Mouse (Mus musculus): ENCODE results near the gene Dazap2.
A peak's percentile ranks its signal among the peaks of the same experiment; 100 is the strongest.

Gene Dazap2

DNA sequence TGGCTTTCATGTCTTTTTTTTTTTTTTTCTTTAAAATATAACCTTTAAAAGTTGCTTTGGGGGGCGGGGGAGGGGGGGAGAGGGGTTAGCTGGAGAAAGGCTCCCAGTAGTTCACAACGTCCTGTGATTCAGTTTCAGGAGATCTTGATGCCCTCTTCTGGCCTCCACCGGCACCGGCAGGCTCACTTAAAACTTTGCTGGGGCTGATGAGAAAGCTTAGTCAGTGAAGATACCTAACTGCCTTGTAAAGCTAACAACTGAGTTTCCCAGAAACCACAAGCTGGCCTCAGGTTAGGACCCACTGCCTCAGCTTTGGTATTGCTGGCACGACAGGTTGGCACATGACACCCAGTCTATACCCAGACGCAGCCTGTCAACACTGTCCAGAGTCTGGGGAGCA is 22.5 kb downstream of the Dazap2 start:
- DNase-seq (ENCODE audit: low read depth, low spot score) = peak; percentile 69

DNA sequence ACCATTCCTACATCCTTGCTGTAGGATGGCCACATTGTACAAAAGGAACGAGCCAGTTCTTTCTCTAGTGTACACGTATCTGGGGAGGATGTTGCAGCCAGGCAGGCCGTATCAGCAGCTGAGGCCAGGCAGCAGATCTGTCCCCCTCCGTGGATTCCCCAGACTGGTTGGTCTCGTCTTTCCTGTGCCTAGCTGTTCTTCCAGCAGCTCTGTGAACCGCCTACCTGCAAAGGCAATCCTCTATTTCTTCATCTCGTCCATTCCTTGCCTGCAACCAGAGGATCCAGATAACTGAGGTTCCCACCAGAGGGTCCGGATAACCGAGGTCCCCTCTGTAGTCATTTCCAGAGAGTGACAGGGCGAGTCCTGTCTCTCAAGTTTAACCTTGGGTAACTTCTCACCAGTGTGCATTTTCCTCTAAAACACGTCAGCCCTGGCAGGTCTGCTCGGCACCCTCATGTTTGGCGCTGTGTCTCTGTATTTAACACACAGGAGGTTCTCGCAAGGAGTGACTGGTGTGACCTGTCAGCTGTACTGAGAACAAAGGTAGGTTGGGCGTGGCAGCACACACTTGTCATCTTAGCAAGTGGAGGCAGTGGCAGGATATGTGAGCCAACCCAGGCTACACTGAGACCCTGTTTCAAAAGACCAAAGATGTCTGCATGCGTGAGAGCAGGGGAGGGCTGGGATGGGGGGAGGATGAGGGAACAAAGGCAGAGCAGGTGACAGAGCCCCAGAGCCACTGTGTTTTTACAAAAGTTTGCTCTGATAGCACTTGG is 25.0 kb downstream of the Dazap2 start:
- no peak for DNase-seq (ENCODE audit: low read depth, low spot score)

GRCm38 (mm10) chr15:100641226-100641810 is 26.2 kb downstream of the Dazap2 start:
- no peak for DNase-seq (ENCODE audit: low read depth, low spot score)

DNA sequence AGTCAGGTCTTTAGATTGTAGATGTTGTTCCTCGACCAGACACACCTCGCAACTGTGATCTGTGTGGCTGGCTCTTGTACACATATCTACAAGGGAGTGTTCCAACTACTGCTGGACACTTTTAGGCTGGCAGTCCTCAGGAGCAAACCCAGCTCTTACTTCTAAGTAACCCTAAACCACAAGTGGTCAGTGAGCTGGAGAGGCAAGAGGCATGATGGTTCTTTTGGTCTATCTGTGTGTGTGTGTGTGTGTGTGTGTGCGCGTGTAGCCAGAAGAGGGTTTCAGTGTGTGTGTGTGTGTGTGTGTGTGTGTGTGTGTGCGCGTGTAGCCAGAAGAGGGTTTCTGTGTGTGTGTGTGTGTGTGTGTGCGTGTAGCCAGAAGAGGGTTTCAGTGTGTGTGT is 27.3 kb downstream of the Dazap2 start:
- no peak for DNase-seq (ENCODE audit: low read depth, low spot score)

- no peak for DNase-seq (ENCODE audit: low read depth, low spot score)
Measured at GRCm38 (mm10) chr15:100646161-100646560, 31.0 kb downstream of the Dazap2 start.

DNA sequence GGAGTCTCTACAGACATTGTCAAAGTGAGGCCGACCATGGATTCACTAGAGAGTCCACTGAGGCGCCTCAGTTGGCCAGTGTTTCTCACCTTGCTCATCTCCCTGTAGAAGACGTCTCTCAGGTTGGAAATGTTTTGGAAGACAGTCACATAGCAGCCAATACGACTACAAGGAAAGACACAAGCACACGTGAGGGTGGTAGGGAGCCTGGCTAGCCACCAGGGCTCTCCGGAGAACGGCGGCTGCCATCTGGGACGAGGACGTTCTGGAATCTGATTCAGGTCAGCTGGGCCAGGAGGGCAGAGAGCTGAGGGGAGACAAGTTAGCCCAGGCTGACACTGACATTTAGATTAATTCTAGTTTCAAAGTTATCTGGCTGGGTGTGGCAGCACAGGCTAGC is 35.0 kb downstream of the Dazap2 start:
- DNase-seq (ENCODE audit: low read depth, low spot score) = no peak

GRCm38 (mm10) chr15:100651610-100652009 is 36.5 kb downstream of the Dazap2 start:
- no peak for DNase-seq (ENCODE audit: low read depth, low spot score)

GRCm38 (mm10) chr15:100654271-100654670 is 39.1 kb downstream of the Dazap2 start:
- DNase-seq (ENCODE audit: low read depth, low spot score) = no peak

DNA sequence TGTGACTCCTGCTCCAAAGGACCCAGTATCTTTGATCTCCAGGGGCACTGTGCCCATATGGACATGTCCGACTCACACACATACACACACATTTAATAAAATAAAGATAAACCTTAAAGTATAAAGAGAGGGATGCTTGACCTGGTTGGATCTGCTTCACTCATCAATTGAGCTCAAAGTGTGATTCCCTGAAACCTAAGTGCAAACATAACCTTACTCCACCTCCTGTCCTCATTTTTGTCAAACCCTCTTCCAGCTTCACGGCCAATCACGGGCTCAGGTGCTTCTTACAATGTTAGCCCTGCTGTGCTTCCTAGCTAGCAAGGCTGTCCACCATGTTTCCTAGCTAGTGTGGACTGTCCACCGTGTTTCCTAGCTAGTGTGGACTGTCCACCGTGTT is 40.1 kb downstream of the Dazap2 start:
- DNase-seq (ENCODE audit: low read depth, low spot score) = no peak

- no peak for DNase-seq (ENCODE audit: low read depth, low spot score)
Measured at GRCm38 (mm10) chr15:100660306-100660705, 45.2 kb downstream of the Dazap2 start.

DNA sequence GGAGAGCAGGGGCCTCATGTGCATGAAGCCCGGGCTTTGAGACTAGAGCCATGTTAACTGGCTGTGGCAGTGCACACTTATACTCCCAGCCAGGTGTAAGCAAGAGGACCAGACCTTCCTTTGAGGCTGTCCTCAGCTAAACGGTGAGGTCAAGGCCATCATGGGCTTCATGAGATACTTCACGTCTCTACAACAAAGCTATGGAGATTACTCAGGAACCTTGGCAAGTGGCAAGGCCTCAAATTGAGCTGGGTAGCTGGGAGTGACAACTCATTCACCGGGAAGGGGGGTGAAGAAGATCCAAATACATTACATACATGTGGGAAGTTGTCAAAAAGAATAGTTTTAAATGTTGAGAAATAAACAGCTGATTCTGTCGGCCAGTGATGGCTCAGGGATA is 45.7 kb downstream of the Dazap2 start:
- no peak for DNase-seq (ENCODE audit: low read depth, low spot score)

- DNase-seq (ENCODE audit: low read depth, low spot score) = peak; percentile 96
Measured at GRCm38 (mm10) chr15:100664813-100665274, 49.7 kb downstream of the Dazap2 start.

GRCm38 (mm10) chr15:100665411-100666218 is 50.5 kb downstream of the Dazap2 start:
- no peak for DNase-seq (ENCODE audit: low read depth, low spot score)

DNA sequence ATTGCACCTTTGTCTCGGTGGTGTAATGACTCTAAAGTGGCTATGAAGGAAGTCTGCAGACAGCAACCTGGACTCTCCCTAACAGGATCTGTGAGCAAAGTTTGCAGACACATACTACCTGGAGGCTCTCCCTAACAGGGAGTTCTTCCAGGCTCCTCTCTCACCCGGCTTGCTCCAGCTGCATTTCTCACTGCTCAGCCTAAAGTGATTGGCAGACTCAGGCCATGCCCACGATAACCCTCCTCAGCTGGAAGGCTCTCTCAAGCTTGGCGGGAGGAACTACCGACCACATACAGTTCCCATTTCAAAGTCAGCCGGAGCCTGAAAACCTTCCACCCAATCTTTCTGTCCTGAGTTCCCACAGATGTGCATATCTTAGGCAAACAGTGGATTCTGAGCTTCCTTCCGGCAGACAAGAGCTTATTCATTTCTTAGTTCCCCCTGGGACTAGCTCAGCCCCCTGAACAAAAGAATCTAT is 51.1 kb downstream of the Dazap2 start:
- peak; percentile 57 for DNase-seq (ENCODE audit: low read depth, low spot score)

DNA sequence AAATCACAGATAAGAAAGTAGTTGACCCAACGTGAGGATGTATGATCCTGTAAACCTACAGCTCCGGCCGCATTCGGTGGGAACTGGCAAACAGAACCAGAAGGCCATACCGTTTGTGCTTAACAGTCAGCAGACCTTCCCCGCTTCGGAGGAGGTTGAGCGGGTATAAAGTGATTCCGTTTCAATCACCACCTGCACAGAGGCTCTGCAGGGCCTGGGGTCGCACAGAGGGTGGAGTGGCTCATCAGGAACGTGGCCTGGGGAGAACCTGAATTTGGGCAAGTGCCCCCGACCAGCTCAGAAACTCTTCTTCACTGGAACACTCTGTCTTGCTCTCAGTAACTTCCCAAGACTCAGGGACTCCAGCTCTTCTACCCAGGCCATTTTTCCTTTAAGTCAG is 51.7 kb downstream of the Dazap2 start:
- peak; percentile 14 for DNase-seq (ENCODE audit: low read depth, low spot score)

DNA sequence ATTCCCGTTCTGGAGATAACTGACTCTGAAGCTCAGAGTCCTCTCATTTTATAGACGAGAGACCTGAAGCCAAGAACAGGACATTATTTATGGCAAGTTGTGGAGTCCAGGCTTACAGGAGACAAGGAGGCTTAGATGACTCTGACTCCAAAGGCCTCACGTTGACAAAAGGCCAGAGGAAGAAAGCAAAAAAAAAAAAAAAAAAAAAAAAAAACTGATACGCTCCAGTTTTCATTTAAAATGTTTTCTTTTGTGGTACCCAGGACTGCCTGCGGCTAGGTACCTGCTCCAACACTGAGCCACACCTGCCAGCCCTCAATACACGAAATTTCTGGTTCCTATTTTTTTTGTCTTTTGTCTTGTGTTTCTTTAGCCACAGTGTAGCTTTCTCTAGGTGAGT is 52.3 kb downstream of the Dazap2 start:
- DNase-seq (ENCODE audit: low read depth, low spot score) = no peak

GRCm38 (mm10) chr15:100667871-100668545 is 52.9 kb downstream of the Dazap2 start:
- DNase-seq (ENCODE audit: low read depth, low spot score) = peak; percentile 32

- DNase-seq (ENCODE audit: low read depth, low spot score) = peak; percentile 93
Measured at GRCm38 (mm10) chr15:100669337-100669736, 54.2 kb downstream of the Dazap2 start, which contains the start of gene Bin2. Bin2 (minus strand) TSS chr15:100669553.

GRCm38 (mm10) chr15:100670004-100670403 is 54.9 kb downstream of the Dazap2 start:
- no peak for DNase-seq (ENCODE audit: low read depth, low spot score)
